Mouse (Mus musculus) gastrocnemius, postnatal 10 days (tissue): ENCODE results near the gene Exosc9. TPM values are rescaled to one million over a fixed set of nuclear protein-coding genes. Genes with fewer than 3 reads are reported as not detected.

Experiments
- DNase-seq: peaks from one replicate; pipeline ENCODE4 v3.0.0; 2021; ENCODE audit warnings: mixed read lengths
- long read RNA-seq, 2 experiments: library from polyadenylated mRNA; stranded (forward); transcript quantifications; one replicate each; pipeline ENCODE4 v2.0.0; 2021
- total RNA-seq, 2 experiments: library from RNA; stranded (reverse); gene quantifications; 2 replicates each; pipeline ENCODE4 v1.2.3; 2021

The Exosc9 gene
- total RNA-seq: 10 to 100 TPM; 23.1 to 24.5 TPM
- long read RNA-seq, experiment 1, transcript Exosc9-201 (12 exons, 1,617 nt): major isoform, 15 of 20 reads
- long read RNA-seq, experiment 1, partial matches to known transcripts: 4 of 20 reads
- long read RNA-seq, experiment 1, other reads (novel, unspliced or antisense): 1 of 20 reads
- long read RNA-seq, experiment 2, transcript Exosc9-201 (12 exons, 1,617 nt): major isoform, 20 of 22 reads
- long read RNA-seq, experiment 2, partial matches to known transcripts: 2 of 22 reads
- long read RNA-seq, experiment 2, other reads (novel, unspliced or antisense): 0 of 22 reads

DNA sequence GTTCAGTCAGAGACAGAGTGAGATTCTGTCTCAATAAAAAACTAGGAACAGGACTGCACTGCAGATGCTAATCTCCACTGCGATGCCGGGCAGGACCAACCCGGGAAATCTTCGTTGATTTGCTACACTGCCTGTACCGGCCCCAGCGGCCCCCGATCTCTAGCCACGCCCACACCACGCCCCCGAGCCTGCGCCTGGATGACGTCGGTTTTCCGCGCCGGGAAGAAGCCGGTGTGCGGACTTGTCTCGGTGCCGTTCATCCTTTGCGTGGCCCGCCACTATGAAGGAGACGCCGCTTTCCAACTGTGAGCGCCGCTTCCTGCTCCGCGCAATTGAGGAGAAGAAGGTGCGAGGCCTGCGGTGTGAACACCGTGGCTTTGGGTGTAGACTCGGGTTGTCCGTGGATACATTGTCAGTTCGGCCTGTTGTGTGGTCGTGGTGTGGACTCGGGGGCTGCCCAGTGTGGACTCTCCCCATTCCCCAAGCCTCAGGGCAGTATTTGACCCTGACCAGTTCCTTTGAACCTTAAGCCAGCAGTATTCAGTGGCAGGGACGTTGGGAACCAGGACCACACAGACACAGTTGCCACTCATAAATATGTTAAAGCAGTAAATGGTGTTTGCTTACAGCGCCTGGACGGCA lies at the start of gene Exosc9:
Gene Exosc9, plus strand, starts transcription at position 201 of the 642 bp plus-strand sequence.
- peak; percentile 96 for DNase-seq

DNA sequence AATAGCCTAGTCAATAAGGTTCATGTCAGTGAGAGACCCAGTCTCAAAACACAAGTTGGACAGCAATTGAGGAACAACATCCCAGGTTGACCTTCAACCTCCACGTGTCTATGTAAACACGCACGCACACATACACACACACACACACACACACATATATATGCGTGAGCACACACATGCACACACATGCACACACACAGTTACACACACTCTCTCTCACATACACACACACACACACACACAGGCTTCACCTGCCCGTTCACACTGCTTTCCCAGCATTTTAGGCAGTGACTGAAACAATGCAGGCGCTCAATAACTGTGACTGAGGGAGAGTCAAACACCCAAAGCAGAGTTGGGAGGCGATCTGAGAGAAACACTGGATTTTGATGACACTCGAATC lies 47.1 kb upstream of the Exosc9 start:
- DNase-seq: no peak

DNA sequence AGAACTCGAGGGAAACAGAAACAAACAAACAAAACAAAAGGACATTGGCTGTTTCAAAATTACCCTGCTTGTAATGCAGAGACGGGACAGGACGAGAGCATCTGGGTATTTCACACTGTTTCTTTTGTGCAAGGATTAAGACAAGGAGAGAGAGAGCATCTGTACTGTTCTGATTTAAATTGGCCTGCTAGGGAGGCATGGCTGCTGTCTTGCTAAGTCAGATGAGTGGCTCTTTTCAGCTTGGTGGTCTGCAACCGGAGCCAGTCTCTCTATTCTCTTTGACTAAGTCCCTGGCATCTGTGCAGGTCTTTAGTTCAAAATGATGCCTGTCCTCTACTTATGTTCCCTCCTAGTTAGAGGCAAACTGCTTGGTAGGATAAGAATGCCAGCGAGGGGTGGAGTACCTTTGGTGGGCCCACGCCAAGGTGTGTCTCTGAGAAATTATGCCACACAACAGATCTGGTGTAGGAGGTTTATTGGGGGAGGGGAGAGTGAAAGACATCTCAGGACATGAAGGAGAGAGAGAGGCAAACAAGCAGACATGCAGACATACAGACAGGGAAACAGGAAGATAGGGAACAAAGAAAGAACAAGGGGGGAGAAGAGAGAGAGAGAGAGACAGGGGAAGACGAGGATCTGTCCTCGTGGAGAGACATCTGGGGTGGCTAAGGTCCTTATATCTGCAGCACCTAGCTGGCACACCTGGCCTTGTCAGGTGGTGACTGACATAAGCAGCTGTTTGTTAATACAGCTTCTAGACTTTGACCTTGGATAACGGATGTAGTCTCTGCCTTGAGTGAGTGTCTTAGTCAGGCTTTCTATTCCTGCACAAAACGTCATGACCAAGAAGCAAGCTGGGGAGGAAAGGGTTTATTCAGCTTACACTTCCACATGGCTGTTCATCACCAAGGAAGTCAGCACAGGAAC lies 46.3 kb upstream of the Exosc9 start:
- DNase-seq: no peak

DNA sequence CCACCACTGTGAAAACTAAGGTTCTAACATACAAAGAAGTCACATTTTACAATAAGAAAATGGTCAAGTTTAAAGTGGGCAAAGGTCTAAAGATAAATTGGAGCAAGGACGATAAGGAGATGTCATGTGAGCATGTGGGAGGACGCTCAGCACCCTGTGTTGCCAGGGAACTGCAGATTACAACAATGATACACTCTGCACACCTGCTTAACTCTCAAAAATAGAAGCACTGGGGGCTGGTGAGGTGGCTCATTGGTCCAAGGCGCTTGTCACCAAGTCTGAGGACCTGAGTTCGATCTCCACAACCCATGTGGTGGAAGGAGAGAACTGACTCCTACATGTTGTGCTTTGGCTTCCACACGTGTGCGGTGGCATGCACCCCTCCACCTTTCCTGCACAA lies 40.9 kb upstream of the Exosc9 start:
- DNase-seq: no peak

DNA sequence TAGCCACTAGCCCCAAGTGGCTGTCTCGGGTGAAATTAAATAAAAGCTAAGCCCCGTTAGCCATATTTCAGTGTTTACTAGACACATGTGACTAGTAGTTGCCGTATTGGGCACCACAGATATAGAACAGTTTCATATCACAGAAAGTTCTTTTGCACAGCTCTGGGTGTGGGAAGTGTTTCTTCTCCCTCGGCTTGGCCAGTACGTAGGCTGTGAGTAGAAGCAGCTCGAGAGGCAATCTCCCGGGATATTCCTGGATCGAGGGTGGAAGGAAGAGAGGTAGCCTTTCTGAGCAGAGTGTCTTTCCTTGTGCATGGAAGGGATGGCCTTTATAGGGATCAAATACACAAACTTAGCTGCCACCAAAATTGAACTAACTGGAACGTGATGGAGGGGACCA lies 36.2 kb upstream of the Exosc9 start:
- no peak for DNase-seq

DNA sequence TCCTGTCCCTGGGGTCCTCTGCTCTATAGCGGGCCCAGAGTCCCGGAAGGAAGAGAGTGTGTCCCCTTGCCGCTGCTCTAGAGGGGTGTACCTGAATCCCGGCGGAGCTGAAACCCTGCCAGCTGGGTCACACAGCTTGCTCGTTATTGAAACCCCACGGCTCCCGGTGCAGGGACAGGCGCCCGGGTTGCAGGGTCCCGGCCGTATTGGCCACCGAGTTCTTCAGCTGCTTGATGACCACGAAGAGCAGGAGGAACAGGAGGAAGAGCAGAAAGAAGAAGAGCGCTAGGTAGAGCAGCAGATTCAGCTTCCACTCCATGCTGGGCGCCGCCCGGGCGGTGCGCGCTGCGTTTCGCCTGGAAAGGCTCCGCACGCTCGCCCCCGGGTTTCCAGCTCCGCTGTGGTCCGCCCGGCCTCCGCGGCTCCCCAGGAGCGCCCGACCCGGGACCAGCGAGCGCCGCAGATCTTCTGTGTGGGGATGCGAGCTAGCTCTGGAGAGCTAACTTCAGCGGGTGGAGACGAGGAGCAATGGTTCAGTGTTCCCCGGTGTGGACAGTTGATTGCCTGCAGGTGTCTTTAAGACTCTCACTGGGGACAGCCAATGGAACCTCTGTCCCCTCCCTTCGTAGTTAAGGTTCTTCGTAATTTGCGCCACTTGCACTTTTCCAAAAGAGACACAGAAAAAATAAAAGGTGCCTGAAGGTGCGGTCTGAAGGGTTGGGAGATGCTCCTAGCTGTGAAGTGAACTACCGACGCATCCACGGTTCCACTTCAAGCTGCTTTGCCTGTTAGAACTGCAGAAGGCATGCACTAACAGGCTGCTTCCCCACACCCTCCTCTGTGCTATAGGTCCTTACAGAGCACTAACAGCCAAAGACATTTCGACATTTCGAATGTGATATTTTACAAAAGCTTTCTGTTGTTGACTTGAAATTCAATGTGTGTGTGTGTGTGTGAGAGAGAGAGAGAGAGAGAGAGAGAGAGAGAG lies 31.0 kb upstream of the Exosc9 start, which contains the start of gene Gm11549:
Gene Gm11549, minus strand, starts transcription at position 741 of the 988 bp plus-strand sequence.
- DNase-seq: peak; percentile 36

DNA sequence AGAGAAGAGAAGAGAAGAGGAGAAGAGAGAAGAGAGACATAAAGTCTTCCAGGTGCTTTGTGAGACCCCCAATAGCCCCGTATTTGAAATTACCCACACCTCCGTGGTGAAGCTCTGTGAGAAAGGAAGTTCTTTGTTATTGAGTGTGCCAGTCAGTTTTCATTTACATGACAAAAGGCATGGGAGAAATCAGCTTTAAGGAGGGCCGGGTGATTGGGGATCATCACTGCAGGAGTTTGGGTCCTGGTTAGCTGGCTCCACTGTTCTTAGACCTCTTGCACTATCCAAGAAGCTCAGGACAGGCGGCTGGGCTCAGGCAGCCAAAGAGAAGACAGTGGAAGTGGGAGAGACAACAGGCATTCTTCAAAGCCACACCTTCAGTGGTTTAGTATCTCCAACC lies 30.3 kb upstream of the Exosc9 start:
- DNase-seq: no peak

DNA sequence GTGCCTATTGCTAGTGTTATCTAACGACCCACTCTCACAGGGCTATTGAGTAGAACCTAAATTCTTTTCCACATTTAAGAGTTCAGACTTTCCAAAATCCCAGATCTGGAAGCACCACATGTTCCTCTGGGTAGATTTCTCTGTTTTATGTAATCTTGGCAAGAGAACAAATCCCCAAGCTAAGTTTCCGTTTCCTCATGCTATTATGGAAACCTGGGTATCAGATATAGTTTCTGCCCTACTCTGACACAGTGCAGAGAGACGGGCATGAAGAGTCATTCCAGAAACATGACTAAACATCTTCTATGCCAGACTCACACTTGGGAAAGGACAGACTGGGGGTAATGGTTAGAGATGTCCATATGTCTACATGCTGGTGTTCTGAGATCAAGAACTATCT lies 27.9 kb upstream of the Exosc9 start:
- DNase-seq: no peak

DNA sequence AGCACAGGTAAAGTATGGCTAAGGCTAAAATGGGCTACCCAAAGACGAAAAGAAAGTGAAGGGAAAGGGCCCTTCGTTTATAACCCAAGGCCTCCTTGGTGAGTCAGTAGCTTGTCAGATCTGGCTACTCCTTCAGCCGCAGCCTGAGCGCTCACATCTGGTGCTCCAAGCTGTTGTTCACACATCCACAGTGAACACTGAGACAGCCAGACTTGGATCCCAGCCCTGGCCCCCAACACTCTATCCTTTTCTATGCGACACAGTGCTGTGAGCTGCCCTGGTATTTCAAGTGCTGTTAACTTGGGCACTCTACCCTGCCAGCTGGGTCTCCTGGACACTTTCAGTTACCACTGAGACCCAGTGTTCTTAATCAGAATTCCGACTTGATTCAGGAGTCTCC lies 22.1 kb upstream of the Exosc9 start:
- DNase-seq: no peak

DNA sequence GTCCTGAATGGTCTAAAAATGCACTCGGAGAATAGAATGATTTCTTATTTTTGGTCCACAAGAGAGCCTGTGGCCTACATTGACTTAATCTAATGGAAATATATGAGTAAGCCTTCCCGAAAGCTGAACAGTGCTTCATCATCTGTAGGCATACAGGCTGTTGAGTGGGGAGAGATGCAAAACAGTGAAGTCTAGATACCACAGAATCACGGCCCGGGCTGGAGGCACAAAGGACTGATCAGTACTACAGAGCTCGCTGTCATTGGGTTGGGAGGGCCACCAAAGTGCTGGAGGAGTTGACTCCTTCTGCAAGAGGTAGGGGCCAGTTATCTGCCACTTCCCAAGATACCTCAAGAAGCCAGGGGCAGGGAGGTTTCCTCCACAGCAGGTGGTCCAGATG lies 21.6 kb upstream of the Exosc9 start:
- no peak for DNase-seq

DNA sequence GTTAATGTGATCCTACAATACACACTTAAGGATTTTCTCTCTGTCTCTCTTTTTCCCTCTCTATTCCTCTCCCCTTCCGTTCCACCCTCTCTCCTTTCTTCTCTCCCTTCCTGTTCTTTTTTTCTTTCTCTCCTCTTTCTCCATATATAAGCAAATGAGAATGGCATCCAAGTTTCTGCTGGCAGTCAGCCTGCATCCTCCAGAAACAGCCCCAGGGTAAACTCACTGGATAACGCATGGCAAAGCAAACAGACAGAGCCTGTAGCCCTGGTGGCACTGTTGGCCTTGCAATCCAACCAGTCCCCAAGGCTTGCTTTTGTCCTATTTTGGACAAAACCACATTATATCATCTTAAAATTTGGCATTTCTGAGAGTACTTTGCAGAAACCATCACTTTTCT lies 21.2 kb upstream of the Exosc9 start:
- no peak for DNase-seq

DNA sequence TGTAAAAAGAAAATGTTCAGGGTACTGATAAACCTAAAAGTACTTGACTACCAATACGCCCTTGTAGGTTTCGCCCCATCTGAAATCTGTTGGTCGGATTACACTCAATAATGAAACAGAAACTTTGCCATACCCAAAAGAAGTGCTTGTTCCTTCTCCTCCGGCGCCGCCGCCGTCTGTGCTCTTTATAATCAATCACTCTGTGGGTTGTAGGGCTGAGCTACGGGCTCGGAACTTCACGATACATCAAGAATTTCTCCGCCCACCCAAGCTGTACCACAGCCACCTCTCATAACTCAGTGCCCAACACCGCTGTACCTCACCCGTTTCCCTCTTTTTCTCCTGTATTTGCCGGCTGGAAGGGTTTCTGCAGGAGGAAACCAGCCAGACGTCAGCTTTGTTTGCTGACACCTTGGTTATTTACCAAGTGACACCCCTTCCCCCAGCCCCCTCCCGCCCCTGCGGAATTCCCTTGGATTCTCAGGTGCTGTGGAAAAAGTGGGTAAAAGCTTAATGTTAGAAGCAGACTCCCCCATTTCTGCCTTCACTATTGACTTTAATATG lies 20.3 kb upstream of the Exosc9 start:
- DNase-seq: no peak

DNA sequence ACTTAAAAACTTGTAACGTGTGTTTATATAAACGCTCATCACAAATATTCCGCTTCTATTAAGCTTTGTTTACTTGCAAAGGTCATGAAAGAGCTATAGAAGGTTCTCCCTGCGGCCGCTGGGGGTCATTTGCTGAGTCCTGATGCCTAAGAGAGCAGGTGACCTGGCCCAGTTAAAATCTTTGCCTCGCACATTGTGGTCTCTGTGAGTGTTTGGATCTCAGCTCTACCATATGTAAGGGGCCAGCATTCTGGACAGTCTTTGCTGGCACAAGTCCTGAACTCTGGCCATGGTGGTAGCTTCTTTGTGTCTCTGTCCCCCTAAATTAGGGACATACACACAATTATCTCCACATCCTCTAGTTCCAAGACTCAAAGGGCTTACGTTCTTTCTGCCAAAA lies 19.7 kb upstream of the Exosc9 start:
- no peak for DNase-seq

DNA sequence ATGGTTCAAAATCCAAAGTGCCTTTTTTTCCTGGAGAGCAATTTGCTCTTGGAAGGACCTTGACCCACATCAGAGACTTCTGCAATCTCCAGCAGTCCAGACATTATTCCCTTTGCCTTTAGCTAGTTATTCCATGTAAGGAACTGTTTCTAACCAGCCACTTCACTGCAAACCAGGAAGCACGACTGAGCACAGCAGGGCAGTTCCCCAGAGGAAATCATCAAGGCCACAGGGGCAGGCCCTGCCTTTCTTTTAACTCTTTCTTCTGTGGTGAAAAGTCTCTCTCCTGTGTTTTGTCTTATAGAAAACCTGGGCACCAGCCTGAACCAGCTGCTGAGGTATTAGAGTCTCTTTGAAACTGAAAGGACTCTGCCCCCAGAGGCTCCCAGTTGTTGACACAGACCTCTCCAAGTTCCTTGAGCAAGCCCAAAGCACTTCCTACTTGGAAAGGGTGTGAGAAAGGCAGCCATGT lies 19.2 kb upstream of the Exosc9 start:
- no peak for DNase-seq

DNA sequence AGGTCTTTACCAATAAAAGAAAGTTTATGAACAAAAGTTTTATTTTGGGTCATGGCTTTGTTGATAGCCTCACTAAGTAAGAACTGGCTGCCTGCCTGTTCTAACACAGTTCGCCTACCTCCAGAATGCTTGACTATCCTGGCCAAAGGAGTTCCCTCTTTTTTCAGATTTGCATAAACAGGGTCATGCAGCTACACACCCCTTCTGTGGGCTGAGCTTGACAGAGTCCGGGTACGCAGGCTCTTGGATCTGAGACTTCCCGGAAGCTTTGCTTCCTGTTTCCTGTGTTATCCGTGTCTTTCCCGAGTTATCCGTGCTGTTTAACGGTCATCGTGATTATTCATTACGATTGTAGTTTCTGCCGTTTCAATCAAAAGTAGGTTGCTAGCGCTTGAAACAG lies 16.4 kb upstream of the Exosc9 start:
- no peak for DNase-seq

DNA sequence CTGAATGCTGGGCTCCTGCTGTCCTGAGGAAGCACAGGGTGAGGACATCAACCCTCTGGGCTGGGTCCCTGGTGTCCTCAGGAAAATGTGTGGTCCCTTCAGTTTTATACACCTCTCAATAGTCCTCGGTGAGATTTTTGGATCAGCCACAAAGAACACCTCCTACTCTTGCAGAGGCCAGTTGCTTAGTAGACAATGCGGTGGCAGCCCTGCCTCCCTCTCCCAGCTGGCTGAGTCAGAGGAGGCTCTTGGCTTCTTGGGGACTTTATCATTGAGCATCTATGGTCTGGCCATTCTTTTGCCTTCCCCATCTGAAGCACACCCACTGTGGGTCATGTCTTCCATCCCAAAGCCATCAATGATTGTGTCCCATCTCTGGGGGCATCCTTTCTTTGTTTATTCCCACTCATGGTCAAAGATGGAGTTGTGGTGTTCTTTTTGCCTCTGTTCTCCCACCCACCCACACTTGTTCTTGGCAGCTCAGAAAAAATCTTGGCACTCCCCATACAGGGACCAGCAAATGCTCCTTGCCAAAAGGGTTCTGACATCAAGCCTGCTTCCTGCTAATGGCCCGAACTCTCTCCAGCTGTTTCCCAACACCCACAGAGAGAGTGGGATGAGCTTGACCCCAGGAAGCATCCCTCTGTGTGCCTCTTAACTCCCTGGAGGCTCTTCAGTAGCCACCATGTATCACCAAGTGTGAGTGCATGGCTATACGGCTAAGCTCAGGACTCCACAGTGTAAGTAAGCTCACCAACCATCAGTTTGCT lies 14.5 kb upstream of the Exosc9 start:
- DNase-seq: no peak

DNA sequence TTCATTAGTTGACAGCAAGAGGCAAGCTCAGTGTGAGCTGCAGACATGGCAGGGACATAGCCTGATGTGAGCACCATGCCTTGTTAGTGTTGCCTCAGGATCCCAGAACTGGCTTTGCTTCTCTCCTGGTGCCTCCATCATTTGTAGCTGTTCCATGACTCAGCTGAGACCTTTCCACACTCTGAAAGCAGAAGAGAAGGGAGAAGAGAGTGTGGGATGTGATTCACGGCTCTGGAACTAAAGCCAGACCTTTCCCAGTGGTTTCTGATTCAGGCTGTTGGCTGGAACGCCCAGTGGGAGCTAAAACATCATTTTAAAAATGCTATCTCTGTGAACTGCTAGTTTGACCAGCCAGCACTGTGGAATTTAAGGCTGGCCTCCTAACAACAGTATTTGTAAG lies 11.7 kb upstream of the Exosc9 start:
- DNase-seq: no peak

DNA sequence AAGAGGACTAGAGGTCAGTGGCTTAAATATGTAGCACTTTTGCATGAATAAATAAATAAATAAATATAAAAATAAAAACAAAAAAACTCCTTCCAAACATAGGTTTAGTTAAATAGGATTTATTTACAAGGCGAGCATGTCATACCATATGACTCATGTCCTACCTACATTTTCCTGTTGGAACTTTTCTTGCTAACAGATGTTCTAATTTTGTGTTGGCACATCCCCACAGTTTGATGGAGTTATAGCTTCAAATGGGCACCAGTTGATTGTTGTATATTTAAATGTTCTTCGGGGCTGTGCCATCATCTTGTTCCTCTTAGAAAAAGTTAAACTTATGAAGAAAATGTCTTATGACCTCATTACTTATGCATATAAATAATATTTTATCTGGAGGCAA lies 11.0 kb upstream of the Exosc9 start:
- no peak for DNase-seq

DNA sequence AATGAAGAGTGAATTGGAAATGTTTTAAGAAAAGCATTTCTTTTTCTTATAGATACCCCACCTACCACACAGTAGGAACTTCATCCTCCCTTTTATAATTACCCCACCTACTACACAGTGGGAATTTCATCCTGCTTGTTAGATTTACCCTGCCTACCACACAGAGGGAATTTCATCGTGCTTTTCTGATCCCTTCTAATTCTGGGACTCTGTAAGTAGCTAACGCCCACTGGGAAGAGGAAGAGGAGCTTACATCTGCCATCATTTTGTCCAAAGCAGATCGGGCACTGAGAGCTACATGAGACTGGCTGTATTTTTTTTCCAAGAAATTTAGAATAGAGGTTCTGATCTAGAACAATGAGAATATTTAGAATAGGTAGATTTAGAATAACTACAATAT lies 7.4 kb upstream of the Exosc9 start:
- no peak for DNase-seq

DNA sequence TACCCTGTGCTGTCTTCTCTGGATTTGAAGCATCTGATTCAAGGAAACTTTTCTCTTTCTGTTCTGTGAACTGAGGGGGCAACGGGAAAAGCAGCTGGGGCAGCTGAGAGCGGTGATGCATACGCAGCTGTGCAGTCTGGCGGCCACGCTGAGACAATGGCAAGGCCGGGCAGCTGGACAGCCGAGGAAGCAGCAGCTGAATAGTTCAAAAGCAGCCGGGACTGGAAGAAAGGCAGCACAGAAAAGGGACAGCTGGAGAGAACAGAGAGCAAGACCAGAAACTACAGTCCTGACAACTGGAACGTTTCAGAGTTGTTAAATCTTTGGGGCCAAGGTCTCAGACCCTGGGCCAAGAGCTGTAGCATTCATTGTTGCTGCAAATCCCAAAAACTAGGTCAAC lies 1.1 kb upstream of the Exosc9 start:
- DNase-seq: peak; percentile 44
